Mouse (Mus musculus) neural tube, embryonic 10.5 days (tissue): ENCODE measurements around the gene Ippk.
A peak's percentile ranks its signal among the peaks of the same experiment; 100 is the strongest.

Experiments used
- DNase-seq: peaks from one replicate; pipeline ENCODE4 v3.0.0-alpha.2; 2017; ENCODE audit warnings: low spot score; ENCODE audit errors: extremely low spot score

Gene Ippk

GRCm38 (mm10) chr13:49430529-49430928, 9.5 kb downstream of the Ippk start:
- DNase-seq = no peak

- no peak for DNase-seq
These were observed 12.4 kb downstream of the Ippk start for GRCm38 (mm10) chr13:49433268-49434029.

GRCm38 (mm10) chr13:49435745-49436144, 14.7 kb downstream of the Ippk start:
- DNase-seq = no peak

GRCm38 (mm10) chr13:49436170-49436569, 15.1 kb downstream of the Ippk start:
- no peak for DNase-seq

GRCm38 (mm10) chr13:49444451-49444850, 23.4 kb downstream of the Ippk start:
- no peak for DNase-seq

GRCm38 (mm10) chr13:49449318-49449749, 28.3 kb downstream of the Ippk start:
- DNase-seq = peak; percentile 76

GRCm38 (mm10) chr13:49460276-49460675, 39.2 kb downstream of the Ippk start:
- no peak for DNase-seq

GRCm38 (mm10) chr13:49460692-49461414, 39.8 kb downstream of the Ippk start:
- DNase-seq = no peak

GRCm38 (mm10) chr13:49461458-49462132, 40.5 kb downstream of the Ippk start:
- DNase-seq = no peak

GRCm38 (mm10) chr13:49462921-49463320, 41.9 kb downstream of the Ippk start:
- no peak for DNase-seq

GRCm38 (mm10) chr13:49465875-49466274, 44.8 kb downstream of the Ippk start:
- DNase-seq = no peak

GRCm38 (mm10) chr13:49466393-49467075, 45.5 kb downstream of the Ippk start:
- no peak for DNase-seq

- DNase-seq = peak; percentile 34
These were observed 46.5 kb downstream of the Ippk start for GRCm38 (mm10) chr13:49467585-49467984.

GRCm38 (mm10) chr13:49469002-49469401, 48.0 kb downstream of the Ippk start:
- no peak for DNase-seq

GRCm38 (mm10) chr13:49470319-49470718, 49.3 kb downstream of the Ippk start:
- DNase-seq = no peak

GRCm38 (mm10) chr13:49470806-49471205, 49.8 kb downstream of the Ippk start:
- DNase-seq = no peak

- DNase-seq = no peak
These were observed 51.1 kb downstream of the Ippk start for GRCm38 (mm10) chr13:49471981-49472675.

GRCm38 (mm10) chr13:49472676-49473005, 51.6 kb downstream of the Ippk start:
- DNase-seq = no peak

- DNase-seq = no peak
These were observed 56.8 kb downstream of the Ippk start for GRCm38 (mm10) chr13:49477887-49478286.

GRCm38 (mm10) chr13:49478851-49479374, 57.9 kb downstream of the Ippk start:
- no peak for DNase-seq

GRCm38 (mm10) chr13:49479399-49479798, 58.4 kb downstream of the Ippk start:
- no peak for DNase-seq
